Mouse (Mus musculus): Measurements from ENCODE around the gene Msx3.

GRCm38 (mm10) chr7:140033386-140033785 lies 15.5 kb downstream of the Msx3 start:
- TF ChIP-seq CTCF (IDR thresholded peaks at IDR 0.05; ENCODE audit: low read depth, low read length) (no peak), POLR2A (IDR thresholded peaks at IDR 0.05; ENCODE audit: insufficient read depth, low read length) (no peak), EP300 (IDR thresholded peaks at IDR 0.05; ENCODE audit: insufficient read depth, low read depth, low read length) (no peak)

All from ES-Bruce4 (cell line).